Mouse (Mus musculus) thymus, adult 2 months (tissue): Measurements from ENCODE around the gene a. TPM values are rescaled to one million over a fixed set of nuclear protein-coding genes. Genes with fewer than 3 reads are reported as not detected.
"Not testable (repeated sequence)": the region's sequence is repeated elsewhere in the genome, so short reads cannot be mapped to it uniquely, and the experiment has no call there.

Source experiments
- DNase-seq: peaks from one replicate; pipeline ENCODE4 v3.0.0; 2021
- H3K27ac ChIP-seq: fragments of 200-500 bp; 2 replicates; pipeline ENCODE4 v1.5.1; 2012; ENCODE audit warnings: low read length, control low read depth; ENCODE audit not compliant: control insufficient read depth, insufficient read depth
- H3K27me3 ChIP-seq: fragments of 200-500 bp; 2 replicates; pipeline ENCODE4 v1.6.1; 2012; ENCODE audit warnings: mild to moderate bottlenecking, low read length, moderate library complexity, mixed read lengths; ENCODE audit not compliant: control insufficient read depth, insufficient read depth
- H3K36me3 ChIP-seq: fragments of 200-500 bp; 2 replicates; pipeline ENCODE4 v1.6.1; 2012; ENCODE audit warnings: mild to moderate bottlenecking, low read length, moderate library complexity; ENCODE audit not compliant: control insufficient read depth, insufficient read depth
- H3K4me1 ChIP-seq: fragments of 200-500 bp; replicated peaks from 2 replicates; pipeline ENCODE4 v1.6.1; 2012; ENCODE audit warnings: low read length; ENCODE audit not compliant: control insufficient read depth, insufficient read depth
- H3K4me3 ChIP-seq: fragments of 200-500 bp; 2 replicates; pipeline ENCODE4 v1.5.1; 2012; ENCODE audit warnings: mild to moderate bottlenecking, low read length, control low read depth, moderate library complexity; ENCODE audit not compliant: control insufficient read depth, insufficient read depth
- CTCF ChIP-seq: fragments of 200-500 bp; IDR thresholded peaks from 2 replicates; pipeline ENCODE4 v1.5.1; 2012; ENCODE audit warnings: mild to moderate bottlenecking, control low read depth, low read length, moderate library complexity, borderline replicate concordance; ENCODE audit not compliant: control insufficient read depth, poor library complexity, insufficient read depth; ENCODE audit errors: extremely low read depth
- POLR2A ChIP-seq: fragments of 200-500 bp; IDR thresholded peaks from 2 replicates; pipeline ENCODE4 v1.6.1; 2012; ENCODE audit warnings: mild to moderate bottlenecking, low read length, control low read depth, moderate library complexity; ENCODE audit not compliant: control insufficient read depth, poor library complexity, insufficient read depth; ENCODE audit errors: extremely low read depth
- WGBS: fragments of 180-500 bp; shearing (Covaris S2); methylation state at CpG from one replicate; pipeline ENCODE4 v1.1.7; 2018; 5-methylcytosine and 5-hydroxymethylcytosine counted together
- polyA plus RNA-seq: library from polyadenylated mRNA; depleted of rRNA; stranded (reverse); fragments of >200 nt; gene quantifications from 2 replicates; pipeline ENCODE4 v1.2.3, GENCODE M21; 2012

Gene a
- polyA plus RNA-seq, 1 experiment, result 4.7 TPM

- Histone ChIP-seq H3K4me1 (peaks cover 16% of the 10 kb centered on the region), H3K36me3 (no peaks in the 10 kb centered on the region), H3K4me3 (no peak overlapping the region), H3K27ac (peak overlapping the region; percentile 36), H3K27me3 (no peaks in the 10 kb centered on the region)
- peak; percentile 12 for DNase-seq
- TF ChIP-seq CTCF, result no peak
- TF ChIP-seq POLR2A, result no peak
- WGBS, result 68% methylated on average over 7 of the region's 7 CpGs
Measured at GRCm38 (mm10) chr2:155047452-155048178, 256.4 kb downstream of the a start.

GRCm38 (mm10) chr2:155050108-155050503 is 258.9 kb downstream of the a start:
- DNase-seq, result no peak
- WGBS, result 49% methylated on average over 5 of the region's 5 CpGs
- Histone ChIP-seq H3K36me3 (no peaks in the 10 kb centered on the region), H3K4me3 (peak overlapping the region; percentile 40), H3K4me1 (peaks cover 16% of the 10 kb centered on the region), H3K27ac (peak overlapping the region; percentile 68), H3K27me3 (no peaks in the 10 kb centered on the region)
- TF ChIP-seq POLR2A (no peak), CTCF (no peak)

DNA sequence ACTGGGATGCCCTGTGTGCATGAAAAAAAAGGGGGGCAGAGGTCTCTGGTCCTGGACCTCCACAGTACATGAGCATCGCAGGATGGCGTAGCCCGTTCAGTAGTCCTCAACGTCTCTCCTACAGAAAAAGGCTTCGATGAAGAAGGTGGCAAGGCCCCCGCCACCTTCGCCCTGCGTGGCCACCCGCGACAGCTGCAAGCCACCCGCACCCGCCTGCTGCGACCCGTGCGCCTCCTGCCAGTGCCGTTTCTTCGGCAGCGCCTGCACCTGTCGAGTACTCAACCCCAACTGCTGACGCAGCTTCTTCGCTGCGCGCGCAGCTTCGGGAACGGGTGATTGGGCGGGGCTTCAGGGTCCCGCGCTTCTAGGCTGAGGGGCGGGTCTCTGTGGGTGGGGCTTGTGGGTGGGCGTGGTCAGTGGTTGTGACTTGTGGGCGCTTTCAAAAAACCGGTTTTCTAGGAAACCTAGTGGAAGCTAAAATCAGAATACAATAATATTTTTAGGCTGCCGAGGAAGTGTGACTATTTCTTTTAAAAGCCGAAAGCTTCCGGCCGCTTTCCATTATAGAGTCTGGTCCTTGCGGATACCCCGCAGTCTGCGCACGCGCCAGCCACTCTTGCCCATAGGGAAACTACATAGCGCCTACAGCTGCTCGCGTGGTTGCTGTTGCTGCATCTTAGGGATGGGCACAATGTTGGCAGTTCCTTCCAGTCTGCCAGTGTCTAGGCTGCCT is 259.5 kb downstream of the a start:
- no peaks in the 10 kb centered on the region for H3K36me3 ChIP-seq
- TF ChIP-seq CTCF (peak; percentile 36; the same call in 1 of the 2 replicates), POLR2A (peak; percentile 90)
- H3K4me1 ChIP-seq, result peaks cover 16% of the 10 kb centered on the region
- H3K4me3 ChIP-seq, result peak overlapping the region; percentile 40
- H3K27me3 ChIP-seq, result no peaks in the 10 kb centered on the region
- WGBS, result 1% methylated on average over 45 of the region's 45 CpGs
- peak; percentile 97 for DNase-seq
- H3K27ac ChIP-seq, result peak overlapping the region; percentile 68

- no peaks in the 10 kb centered on the region for H3K36me3 ChIP-seq
- 73% methylated on average over 9 of the region's 9 CpGs for WGBS
- TF ChIP-seq CTCF, result no peak
- no peak for TF ChIP-seq POLR2A
- H3K4me1 ChIP-seq, result peaks cover 16% of the 10 kb centered on the region
- no peak for DNase-seq
- H3K4me3 ChIP-seq, result no peak overlapping the region
- no peak overlapping the region for H3K27ac ChIP-seq
- H3K27me3 ChIP-seq, result no peaks in the 10 kb centered on the region
Measured at GRCm38 (mm10) chr2:155051622-155052351, 260.6 kb downstream of the a start.

GRCm38 (mm10) chr2:155052681-155053080 is 261.5 kb downstream of the a start:
- Histone ChIP-seq H3K27me3 (no peaks in the 10 kb centered on the region), H3K4me3 (no peak overlapping the region), H3K27ac (no peak overlapping the region), H3K4me1 (peaks cover 12% of the 10 kb centered on the region), H3K36me3 (no peaks in the 10 kb centered on the region)
- 92% methylated on average over 2 of the region's 2 CpGs for WGBS
- DNase-seq, result no peak
- no peak for TF ChIP-seq POLR2A
- no peak for TF ChIP-seq CTCF

DNA sequence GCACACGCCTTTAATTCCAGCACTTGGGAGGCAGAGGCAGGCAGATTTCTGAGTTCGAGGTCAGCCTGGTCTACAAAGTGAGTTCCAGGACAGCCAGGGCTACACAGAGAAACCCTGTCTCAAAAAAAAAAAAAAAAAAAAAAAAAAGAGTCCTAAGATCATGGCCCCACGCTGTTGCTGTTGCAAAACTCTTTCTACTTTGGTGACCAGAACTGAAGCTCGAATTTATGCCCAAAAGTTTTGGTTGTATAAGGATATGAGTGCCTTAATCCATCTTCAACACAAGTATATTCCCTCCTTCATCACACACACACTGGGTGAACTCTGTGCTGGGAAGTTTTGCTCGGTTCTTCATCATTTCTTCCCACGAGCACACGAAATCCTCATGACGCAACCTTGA is 262.3 kb downstream of the a start:
- WGBS, result 95% methylated on average over 8 of the region's 8 CpGs
- not testable (repeated sequence) for H3K4me3 ChIP-seq, H3K36me3 ChIP-seq, H3K4me1 ChIP-seq, H3K27me3 ChIP-seq, H3K27ac ChIP-seq, DNase-seq
